Mouse (Mus musculus) embryonic facial prominence, embryonic 11.5 days (tissue): ENCODE results near the gene Tlr9. TPM values are rescaled to one million over a fixed set of nuclear protein-coding genes. Genes with fewer than 3 reads are reported as not detected.

Source experiments
- ATAC-seq: fragments of 200-750 bp; cut with Nextera tagmentation; replicated peaks from 2 replicates; pipeline ENCODE4 v1.8.0; 2017; ENCODE audit warnings: low read depth; ENCODE audit not compliant: insufficient number of reproducible peaks, low FRiP score, low TSS enrichment
- DNase-seq: peaks from one replicate; pipeline ENCODE4 v3.0.0-alpha.2; 2015; ENCODE audit warnings: low spot score
- H3K27ac ChIP-seq: fragments of 300-500 bp; sonication (generic); replicated peaks from 2 replicates; pipeline ENCODE4 v1.5.1; 2014; ENCODE audit warnings: mild to moderate bottlenecking, low read depth, low read length, control low read depth
- H3K27me3 ChIP-seq: fragments of 300-500 bp; sonication (generic); 2 replicates; pipeline ENCODE4 v1.6.1; 2014; ENCODE audit warnings: mild to moderate bottlenecking, low read length, moderate library complexity, mixed read lengths; ENCODE audit not compliant: control insufficient read depth, insufficient read depth
- H3K36me3 ChIP-seq: fragments of 300-500 bp; sonication (generic); replicated peaks from 2 replicates; pipeline ENCODE4 v1.6.1; 2014; ENCODE audit warnings: low read depth, mild to moderate bottlenecking, low read length, moderate library complexity, mixed read lengths; ENCODE audit not compliant: control insufficient read depth, insufficient read depth
- H3K4me1 ChIP-seq: fragments of 300-500 bp; sonication (generic); 2 replicates; pipeline ENCODE4 v1.6.1; 2014; ENCODE audit warnings: low read length, mixed read lengths; ENCODE audit not compliant: control insufficient read depth, insufficient read depth
- H3K4me2 ChIP-seq: fragments of 300-500 bp; sonication (generic); 2 replicates; pipeline ENCODE4 v1.6.1; 2014; ENCODE audit warnings: low read depth, mild to moderate bottlenecking, control low read depth, low read length, moderate library complexity
- H3K4me3 ChIP-seq: fragments of 300-500 bp; sonication (generic); 2 replicates; pipeline ENCODE4 v1.5.1; 2014; ENCODE audit warnings: low read depth, low read length, control low read depth
- H3K9ac ChIP-seq: fragments of 300-500 bp; sonication (generic); replicated peaks from 2 replicates; pipeline ENCODE4 v1.6.1; 2014; ENCODE audit warnings: mild to moderate bottlenecking, control low read depth, low read length
- H3K9me3 ChIP-seq: fragments of 300-500 bp; sonication (generic); replicated peaks from 2 replicates; pipeline ENCODE4 v1.6.1; 2016; ENCODE audit warnings: mild to moderate bottlenecking, low read length, inconsistent platforms, mixed read lengths; ENCODE audit not compliant: control insufficient read depth
- WGBS: fragments of 180-500 bp; shearing (Covaris S2); extraction: QIAGEN DNeasy Blood & Tissue Kit; methylation state at CpG from one replicate; pipeline ENCODE4 v1.1.7; 2014; 5-methylcytosine and 5-hydroxymethylcytosine counted together
- polyA plus RNA-seq: library from polyadenylated mRNA; unstranded; fragments of >200 nt; fragmentation: Nextera tagmentation; extraction: Ambion mirVana; gene quantifications from 2 replicates; pipeline ENCODE4 v1.2.1, GENCODE M21; 2014

Tlr9 gene
- polyA plus RNA-seq, 1 experiment from 2014 or later = not detected

DNA sequence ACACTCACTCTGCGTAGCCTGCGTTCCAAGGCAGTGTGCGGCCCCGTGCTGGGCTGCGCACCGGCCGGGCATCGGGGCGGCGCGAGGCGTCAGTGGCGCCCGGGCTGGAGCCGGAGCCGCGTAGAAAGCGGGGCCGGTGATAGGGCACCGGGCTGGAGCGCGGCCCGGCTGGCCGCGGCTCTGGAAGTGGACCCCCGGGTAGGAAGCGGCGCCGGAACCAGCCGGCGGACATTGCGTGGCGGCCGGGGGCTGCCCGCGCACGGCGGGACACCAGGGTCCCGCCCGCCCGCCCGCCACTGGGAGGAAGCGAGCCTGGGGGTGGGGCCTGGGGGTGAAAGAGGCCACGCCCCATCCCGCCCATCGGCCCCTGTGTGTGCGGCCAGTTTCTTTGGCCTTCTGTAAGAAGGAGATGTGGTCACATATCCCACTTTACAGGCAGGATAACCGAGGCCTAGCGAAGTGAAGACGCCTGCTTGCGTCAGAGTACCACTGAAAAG lies 23.4 kb upstream of the Tlr9 start:
- no peaks in the 10 kb centered on the region for H3K27me3 ChIP-seq
- H3K9ac ChIP-seq = peak overlapping the region; percentile 83
- no peaks in the 10 kb centered on the region for H3K9me3 ChIP-seq
- H3K36me3 ChIP-seq = peaks cover 3% of the 10 kb centered on the region; the same call in 1 of the 2 replicates
- peaks cover 6% of the 10 kb centered on the region; the same call in 1 of the 2 replicates for H3K4me1 ChIP-seq
- H3K4me3 ChIP-seq = peak overlapping the region; percentile 68
- ATAC-seq (peak; percentile 27), DNase-seq (peak; percentile 85)
- WGBS = under 1% methylated on average over 48 of the region's 51 CpGs
- H3K4me2 ChIP-seq = peak overlapping the region; percentile 64
- peak overlapping the region; percentile 52; the same call in 1 of the 2 replicates for H3K27ac ChIP-seq

DNA sequence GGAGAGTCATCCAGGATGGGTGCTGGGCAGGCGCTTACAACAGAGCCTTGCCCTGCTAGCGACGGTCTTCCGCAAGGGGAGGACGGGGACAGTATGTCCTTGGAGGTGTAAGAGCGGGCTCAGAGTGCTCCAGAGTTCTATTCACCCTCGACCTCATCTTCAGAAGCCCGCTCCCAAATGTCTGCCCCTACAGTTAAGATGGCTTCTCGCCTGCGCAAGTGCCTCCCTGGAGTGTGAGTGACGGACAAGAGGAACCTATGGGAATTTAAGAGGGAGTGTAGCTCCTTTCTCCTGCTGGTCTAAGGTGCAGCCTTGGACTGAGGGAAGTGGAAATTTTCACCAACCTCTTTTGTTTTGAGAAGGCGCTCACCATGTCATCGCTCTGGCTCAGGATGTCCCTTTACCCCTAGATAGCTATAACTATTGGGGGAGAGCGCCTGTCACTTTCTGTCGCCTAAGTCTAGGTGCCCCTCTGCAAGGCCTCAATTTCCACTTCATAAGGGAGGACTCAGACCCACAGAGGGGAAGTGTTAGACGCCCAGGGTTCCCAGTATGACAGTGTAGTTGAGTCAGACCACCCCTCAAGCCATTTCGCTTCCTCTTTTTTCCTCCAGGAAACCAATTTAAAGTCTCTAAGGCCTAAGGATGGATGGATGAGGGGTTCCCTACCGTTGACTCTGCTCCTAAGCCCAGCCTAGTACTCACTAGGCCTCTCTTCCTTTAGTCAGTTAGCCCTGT lies 22.7 kb upstream of the Tlr9 start, which contains the start of gene Ppm1m:
Ppm1m (minus strand) TSS at position 212 of the 738 bp plus-strand sequence.
- H3K4me1 ChIP-seq = peaks cover 7% of the 10 kb centered on the region
- H3K27me3 ChIP-seq = no peaks in the 10 kb centered on the region
- H3K4me3 ChIP-seq = peak within 1 kb of the TSS; percentile 68
- H3K9ac ChIP-seq = peak within 1 kb of the TSS; percentile 83
- H3K9me3 ChIP-seq = no peaks in the 10 kb centered on the region
- H3K4me2 ChIP-seq = peak within 1 kb of the TSS; percentile 64
- H3K36me3 ChIP-seq = peaks cover 3% of the 10 kb centered on the region; the same call in 1 of the 2 replicates
- peak within 1 kb of the TSS; percentile 52; the same call in 1 of the 2 replicates for H3K27ac ChIP-seq
- ATAC-seq (0 out of 2 replicates have a peak, but pooled peaks have one; percentile 1), DNase-seq (no peak)
- 40% methylated on average over 18 of the region's 18 CpGs for WGBS

DNA sequence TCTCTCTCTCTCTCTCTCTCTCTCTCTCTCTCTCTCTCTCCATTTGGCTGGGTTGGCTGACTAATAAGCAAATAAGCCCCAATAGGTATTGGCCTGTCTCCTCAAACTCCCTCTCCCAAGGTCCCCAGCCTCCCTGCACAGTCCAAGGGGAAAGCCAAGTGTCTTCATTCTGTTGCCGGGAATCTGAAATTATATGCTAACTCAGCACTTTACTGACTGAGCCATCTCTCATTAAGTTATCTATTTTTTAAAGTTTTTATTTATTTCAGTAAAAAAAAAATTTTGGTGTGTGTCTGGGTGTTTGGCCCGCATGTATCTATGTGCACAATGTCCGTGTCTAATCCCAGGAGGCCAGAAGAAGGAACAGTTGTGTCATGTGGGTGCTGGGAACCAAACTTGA lies 20.5 kb upstream of the Tlr9 start:
- Histone ChIP-seq H3K4me1 (peaks cover 8% of the 10 kb centered on the region), H3K27me3 (no peaks in the 10 kb centered on the region), H3K27ac (no peak overlapping the region), H3K4me3 (no peak overlapping the region), H3K9ac (no peak overlapping the region), H3K4me2 (peak overlapping the region; percentile 55; the same call in 1 of the 2 replicates), H3K9me3 (no peaks in the 10 kb centered on the region), H3K36me3 (no peaks in the 10 kb centered on the region)
- 89% methylated on average over 3 of the region's 3 CpGs for WGBS
- ATAC-seq (no peak), DNase-seq (no peak)

DNA sequence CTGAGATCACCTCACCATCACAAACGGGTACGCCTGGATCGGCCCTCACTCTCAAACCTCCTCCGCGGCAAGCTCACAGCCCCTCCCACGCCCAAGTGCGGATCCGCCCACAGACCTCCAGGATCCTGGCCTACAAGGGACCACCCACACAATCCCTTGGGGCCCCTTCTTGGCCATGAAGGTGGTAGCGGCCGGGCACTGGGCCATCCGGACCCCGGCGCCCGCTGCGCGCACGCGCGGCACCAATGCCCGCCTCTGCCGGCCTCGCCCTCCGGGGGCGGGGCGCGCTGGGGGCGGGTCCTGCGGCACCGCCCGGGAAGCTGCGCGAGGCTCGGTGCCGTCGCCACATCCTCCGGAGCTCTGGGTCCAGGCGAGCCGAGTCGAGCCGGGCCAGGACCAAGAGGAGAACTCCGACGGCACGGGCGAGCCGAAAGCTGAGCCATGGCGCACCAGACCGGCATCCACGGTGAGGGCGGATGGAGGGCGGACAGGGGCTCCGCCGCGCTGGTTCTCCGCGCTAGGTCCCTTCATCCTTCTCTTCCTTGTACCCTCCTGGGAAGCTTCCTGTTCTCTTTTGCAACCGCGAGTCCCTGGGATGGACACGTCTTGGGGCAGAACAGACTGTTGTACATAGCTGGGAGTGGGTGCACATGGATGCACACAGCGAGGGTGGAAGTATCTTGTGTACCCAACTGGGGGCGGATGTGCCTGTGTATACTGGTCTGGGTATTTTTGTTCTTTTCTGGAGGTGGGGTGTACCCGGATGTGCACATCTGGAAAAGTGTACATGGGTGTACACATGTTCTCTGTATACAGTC lies 19.4 kb upstream of the Tlr9 start, which contains the start of gene Twf2:
Twf2 (plus strand) TSS at position 290 of the 818 bp plus-strand sequence.
- H3K4me1 ChIP-seq = peaks cover 6% of the 10 kb centered on the region

DNA sequence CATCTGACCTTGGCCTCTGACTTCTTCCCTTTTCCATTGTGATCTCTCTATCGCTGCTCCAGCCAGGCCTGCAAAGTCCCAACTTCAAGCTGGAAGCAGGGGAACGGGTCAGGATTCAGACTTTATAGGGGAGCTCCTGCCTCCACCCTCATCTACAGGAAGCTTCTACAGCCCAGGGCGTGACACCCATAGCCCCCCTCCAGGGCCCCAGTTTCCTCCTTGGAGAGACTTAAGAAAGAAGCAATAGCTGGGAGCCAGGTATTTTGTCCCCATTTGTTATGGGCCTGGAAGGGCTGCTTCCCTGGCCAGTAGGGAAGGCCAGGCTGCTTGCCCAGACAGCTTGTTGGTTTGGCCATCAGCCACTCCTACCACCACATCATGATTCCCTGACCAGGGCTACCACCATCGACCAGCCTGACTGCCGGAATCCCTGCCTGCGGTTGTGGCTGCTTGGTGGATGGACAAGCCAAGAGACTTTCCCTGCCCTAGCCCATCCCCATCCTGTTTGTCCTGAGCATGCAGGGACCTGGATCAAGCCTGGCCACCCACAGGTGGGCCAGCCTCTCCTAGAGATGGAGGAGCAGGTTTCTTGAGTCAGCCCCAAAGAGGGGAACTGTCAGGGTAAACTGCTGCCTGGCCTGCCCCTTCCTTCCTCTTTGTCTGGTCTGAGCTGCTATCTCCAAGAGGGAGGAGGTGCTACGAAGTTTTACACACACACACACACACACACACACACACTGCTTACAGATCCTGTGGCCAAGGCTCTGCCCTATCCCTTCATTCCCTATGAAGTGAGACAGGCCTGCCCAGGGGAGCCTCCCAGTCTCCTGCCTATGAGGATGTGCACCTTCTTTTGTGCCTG lies 18.2 kb upstream of the Tlr9 start:
- H3K27me3 ChIP-seq = no peaks in the 10 kb centered on the region
- H3K4me1 ChIP-seq = peaks cover 5% of the 10 kb centered on the region
- DNase-seq (no peak), ATAC-seq (no peak)
- no peak overlapping the region for H3K27ac ChIP-seq
- WGBS = 75% methylated on average over 7 of the region's 7 CpGs
- no peak overlapping the region; the same call in 1 of the 2 replicates for H3K4me3 ChIP-seq
- no peak overlapping the region; the same call in 1 of the 2 replicates for H3K9ac ChIP-seq
- H3K36me3 ChIP-seq = no peaks in the 10 kb centered on the region; the same call in 1 of the 2 replicates
- no peaks in the 10 kb centered on the region for H3K9me3 ChIP-seq
- H3K4me2 ChIP-seq = peak overlapping the region; percentile 55; the same call in 1 of the 2 replicates

More for the DNA sequence above, 19.4 kb upstream of the Tlr9 start, which contains the start of gene Twf2:
- H3K4me3 ChIP-seq = peak within 1 kb of the TSS; percentile 36
- ATAC-seq = peak; percentile 78
- peak; percentile 95 for DNase-seq
- under 1% methylated on average over 55 of the region's 61 CpGs for WGBS
- H3K27ac ChIP-seq = no peak within 1 kb of the TSS; the same call in 1 of the 2 replicates
- no peaks in the 10 kb centered on the region; the same call in 1 of the 2 replicates for H3K36me3 ChIP-seq
- H3K9me3 ChIP-seq = no peaks in the 10 kb centered on the region
- peak within 1 kb of the TSS; percentile 55 for H3K4me2 ChIP-seq
- H3K27me3 ChIP-seq = no peaks in the 10 kb centered on the region
- H3K9ac ChIP-seq = peak within 1 kb of the TSS; percentile 48

DNA sequence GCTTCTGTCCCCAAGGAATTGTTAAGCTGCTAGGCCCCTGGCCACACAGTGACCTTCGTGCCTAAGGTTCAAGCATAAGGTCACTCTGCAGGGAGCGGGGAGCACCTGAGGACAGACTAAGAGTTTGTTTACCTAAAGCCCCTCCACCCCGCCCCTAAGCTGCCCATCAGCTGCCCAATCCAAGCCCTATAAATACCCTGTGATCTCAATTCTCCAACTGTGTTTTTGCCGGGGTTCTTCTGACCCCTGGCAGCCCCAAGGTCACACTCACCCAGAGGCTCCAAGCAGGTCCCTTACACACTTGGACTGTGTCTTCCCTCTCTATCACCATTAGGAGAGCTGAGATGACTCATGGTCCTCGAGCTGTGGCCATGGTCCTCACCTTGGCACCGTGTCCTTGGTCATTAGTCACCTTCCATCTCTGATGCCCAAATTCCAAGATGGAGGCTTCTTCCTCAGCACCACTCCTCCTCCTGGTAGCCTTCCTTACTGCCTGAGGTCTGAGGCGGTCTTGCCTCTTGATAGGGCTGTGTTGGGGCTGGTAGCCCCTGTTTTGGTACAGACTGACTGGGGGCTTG lies 16.6 kb upstream of the Tlr9 start:
- Histone ChIP-seq H3K9ac (no peak overlapping the region), H3K27ac (no peak overlapping the region), H3K9me3 (no peaks in the 10 kb centered on the region), H3K36me3 (no peaks in the 10 kb centered on the region; the same call in 1 of the 2 replicates), H3K27me3 (no peaks in the 10 kb centered on the region), H3K4me3 (no peak overlapping the region), H3K4me2 (no peak overlapping the region), H3K4me1 (peaks cover 2% of the 10 kb centered on the region)
- DNase-seq = no peak
- ATAC-seq = no peak
- WGBS = 72% methylated on average over 7 of the region's 7 CpGs

DNA sequence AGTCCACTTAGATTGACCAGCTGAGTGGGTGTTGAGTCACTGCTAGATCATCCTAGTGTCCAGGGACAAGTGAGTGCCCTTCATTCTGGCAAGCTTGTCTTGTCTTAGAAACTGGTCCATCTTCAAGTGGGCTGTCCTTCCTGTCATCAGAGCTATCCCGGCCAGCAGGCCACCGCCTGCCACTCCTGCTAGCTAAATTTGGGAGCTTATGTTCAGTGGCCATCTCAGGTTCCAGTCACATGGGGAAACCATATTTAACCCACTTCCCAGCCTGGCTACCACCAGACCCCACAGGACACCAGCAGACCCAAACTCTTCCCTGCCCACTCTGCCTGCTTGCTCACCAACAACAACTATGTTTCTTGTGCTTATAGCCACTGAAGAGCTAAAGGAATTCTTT lies 15.9 kb upstream of the Tlr9 start:
- peaks cover 2% of the 10 kb centered on the region for H3K4me1 ChIP-seq
- H3K4me2 ChIP-seq = no peak overlapping the region
- ATAC-seq (no peak), DNase-seq (no peak)
- H3K36me3 ChIP-seq = no peaks in the 10 kb centered on the region; the same call in 1 of the 2 replicates
- H3K27ac ChIP-seq = no peak overlapping the region
- no peak overlapping the region for H3K9ac ChIP-seq
- no peaks in the 10 kb centered on the region for H3K27me3 ChIP-seq
- WGBS = 84% methylated on average over 2 of the region's 2 CpGs
- H3K4me3 ChIP-seq = no peak overlapping the region
- no peaks in the 10 kb centered on the region for H3K9me3 ChIP-seq
